Mouse (Mus musculus) adrenal gland, adult (tissue): ENCODE measurements around the gene Tmem41a.
"Not testable (repeated sequence)": the region's sequence is repeated elsewhere in the genome, so short reads cannot be mapped to it uniquely, and the experiment has no call there.

Source experiments
- DNase-seq, 2 experiments: peaks; one replicate each; pipeline ENCODE4 v3.0.0; 2022 to 2023; ENCODE audit warnings: low spot score in 1 of 2; ENCODE audit not compliant: inconsistent age in 2 of 2

Tmem41a gene

DNA sequence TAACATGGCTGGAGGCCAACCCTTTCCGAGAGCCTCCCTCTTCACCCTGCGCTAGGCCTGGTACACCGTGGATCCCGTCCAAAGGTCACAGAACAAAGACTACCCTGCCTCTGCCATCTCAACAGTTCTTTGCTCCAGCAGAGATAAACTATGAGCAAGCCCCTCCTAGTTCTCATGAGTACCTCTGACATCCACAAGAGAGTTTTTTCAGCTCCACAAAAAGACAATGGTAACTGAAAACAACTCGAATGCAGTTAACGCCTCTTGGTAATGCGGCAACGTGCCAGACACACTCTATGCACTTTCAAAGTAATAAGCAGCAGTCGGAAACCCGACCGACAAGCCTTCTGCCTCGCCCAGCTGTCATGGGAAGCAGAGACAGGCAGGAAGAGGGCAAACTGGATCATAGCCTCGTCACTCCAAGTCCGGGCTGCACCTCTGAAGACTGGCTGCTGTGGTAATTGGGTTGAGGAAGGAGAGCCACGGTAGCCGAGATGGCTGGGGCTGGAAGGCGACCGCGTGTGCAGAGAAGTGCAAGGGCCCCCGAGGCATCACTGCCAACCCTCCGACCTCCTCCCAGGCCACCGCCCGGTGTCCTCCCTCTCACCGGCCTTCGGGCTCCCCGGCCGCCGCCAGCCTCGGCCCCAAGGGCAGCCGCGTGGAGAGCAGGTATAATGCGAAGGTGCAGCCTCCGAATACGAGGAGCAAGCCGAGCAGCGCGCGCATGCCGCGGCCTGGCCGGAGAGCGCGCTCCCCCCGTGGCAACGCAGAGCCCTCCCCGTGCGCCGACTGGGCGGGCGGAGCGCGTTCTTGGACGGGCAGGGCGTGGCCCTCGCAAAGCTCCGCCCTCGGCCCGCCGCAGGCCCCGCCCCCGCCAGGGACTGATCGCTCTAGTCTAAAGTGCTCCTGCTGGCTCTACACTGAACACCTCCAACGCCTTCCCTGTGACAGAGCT is at the start of gene Tmem41a:
Tmem41a (minus strand) TSS at position 792 of the 955 bp plus-strand sequence.
- DNase-seq = peak; percentile 93 to 97

DNA sequence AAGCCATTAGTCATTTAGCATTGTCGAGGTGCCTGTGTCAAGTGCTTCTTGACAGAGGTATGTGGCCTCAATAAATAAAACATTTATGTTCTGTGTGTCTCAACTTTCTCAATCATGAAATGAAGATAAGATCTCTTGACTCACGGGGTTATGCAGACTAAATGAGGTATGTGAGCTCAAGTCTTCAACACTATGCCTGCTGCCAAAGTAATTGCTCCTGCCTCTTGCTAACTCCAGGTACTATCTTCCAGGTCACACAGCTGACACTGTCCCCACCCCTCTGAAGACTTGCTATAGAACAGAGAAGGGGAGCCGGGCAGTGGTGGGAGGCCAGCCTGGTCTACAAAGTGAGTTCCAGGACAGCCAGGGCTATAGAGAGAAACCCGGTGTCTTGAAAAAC is 49.0 kb upstream of the Tmem41a start:
- peak in 1 of 2 experiments; percentile 42 for DNase-seq

DNA sequence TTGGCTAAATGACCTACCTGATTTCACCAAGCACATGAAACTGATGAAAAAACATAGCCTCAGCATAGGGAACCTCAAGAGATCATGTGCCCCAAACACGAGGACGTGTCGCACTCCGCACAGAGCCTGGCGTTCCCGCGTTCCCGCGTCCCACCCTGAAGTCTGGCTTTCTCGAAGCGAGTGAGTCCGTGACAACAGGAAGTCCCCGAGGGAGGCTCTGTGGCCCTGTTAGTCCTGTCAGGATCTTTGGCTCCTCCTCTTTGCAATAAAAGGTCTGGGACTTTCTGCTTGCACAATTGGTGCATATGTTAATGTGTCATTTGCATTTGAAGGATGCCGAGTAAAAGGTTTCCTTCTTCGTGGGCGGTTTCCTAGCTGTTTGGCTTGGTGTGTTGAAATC is 48.0 kb upstream of the Tmem41a start, which contains the start of gene Liph:
Liph (minus strand) TSS at position 360 of the 400 bp plus-strand sequence.
- DNase-seq = peak in 1 of 2 experiments; percentile 56

DNA sequence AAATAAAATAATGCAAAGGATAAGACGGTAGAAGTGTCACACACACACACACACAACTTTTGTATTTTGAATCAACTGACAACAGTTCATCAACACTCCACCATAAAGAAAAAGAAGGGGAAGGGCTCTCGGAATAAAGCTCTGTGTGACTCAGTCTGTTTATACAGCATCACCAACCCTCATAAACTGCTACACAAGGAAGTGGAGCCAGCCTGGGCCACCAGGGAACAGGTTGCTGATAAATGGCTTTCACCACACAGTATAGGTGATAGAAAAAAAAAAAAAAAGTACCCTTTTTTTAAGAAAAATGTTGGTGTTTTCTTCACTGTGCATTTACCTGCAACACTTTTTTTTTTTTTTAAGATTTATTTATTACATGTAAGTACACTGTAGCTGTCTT is 44.4 kb upstream of the Tmem41a start:
- no peak for DNase-seq

DNA sequence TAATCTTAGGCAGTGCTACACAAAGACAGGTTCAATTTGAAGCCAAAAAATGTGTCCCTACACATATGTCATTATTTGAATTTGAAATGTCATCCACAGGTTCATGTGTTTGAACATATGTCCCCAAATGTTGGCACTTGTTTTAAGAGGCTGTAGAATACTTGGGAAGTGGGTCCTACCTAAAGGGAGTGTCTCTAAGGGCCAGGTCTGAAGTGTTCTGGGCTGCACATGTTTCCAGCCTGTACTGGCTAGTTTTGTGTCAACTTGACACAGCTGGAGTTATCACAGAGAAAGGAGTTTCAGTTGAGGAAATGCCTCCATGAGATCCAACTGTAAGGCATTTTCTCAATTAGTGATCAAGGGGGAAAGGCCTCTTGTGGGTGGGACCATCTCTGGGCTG is 43.5 kb upstream of the Tmem41a start:
- DNase-seq = not testable (repeated sequence)

DNA sequence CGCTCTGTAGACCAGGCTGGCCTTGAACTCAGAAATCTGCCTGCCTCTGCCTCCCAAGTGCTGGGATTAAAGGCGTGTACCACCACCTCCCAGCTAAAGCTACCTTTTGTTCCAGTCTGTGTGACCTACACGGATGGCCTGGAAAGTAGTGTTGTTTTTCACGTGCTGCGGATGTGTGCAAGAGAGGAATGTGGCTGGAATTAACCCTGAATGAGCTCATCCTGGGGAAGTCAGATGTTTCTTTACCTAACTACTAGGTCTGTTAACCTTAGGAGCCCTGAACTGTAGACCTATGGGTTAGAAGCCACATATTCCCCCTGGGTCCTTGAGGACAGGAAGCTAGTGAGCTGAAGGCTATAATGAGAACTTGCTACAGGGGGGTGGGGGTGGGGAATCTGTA is 40.6 kb upstream of the Tmem41a start:
- DNase-seq = no peak

DNA sequence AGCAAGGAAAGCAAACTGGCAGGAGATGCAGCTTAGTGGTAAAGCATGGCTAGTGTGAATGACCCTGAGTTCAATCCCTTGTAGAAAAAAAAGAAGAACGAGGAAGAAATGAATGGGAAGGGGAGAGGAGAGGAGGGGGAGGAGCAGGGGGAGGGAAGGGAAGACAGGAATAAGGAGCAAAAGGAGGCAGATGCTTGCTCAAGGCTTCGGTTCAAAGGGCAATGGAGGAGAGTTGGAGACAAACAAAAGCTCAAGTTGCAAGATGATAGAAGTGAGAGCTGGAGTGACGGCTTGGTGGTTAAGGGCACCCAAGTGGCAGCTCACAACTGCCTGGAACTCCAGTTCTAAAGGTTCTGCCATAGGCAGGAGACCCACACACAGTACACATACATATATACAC is 38.8 kb upstream of the Tmem41a start:
- DNase-seq = no peak

DNA sequence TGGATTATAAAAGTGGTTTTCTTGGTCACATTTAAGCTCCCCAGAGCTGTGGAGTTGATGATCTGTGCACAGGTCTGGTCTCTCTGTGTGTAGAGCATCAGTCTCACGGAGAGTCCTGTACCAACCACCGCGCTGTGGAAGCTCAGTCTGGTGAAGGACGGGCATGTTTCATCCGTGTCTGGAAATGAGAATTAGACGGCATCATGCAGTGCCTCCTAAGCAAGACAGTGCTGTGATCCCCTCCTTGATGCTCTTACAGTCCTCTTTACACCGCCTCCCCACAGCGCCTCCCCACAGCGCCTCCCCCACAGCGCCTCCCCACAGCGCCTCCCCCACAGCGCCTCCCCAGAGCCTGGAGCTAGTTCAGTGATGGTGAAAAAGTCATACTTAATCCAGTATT is 36.7 kb upstream of the Tmem41a start:
- no peak for DNase-seq

DNA sequence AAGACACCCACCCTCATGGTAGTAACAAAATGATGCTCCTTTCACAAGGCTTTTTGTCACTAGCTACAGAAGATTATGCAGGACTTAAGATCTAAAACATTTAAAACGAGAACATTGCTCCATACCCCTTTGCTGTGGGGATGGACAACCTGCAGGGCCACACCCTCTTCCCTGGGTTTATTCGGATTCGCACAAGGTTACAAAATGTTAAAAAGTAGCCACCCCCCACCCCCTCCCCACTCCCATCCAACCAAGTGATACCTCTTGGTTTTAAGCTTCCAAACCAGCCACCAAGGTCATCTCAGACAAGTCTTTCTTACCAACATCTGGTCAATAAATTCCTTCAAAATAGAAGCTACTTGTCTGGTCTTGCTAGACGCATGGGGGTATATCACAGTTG is 36.2 kb upstream of the Tmem41a start:
- no peak for DNase-seq

DNA sequence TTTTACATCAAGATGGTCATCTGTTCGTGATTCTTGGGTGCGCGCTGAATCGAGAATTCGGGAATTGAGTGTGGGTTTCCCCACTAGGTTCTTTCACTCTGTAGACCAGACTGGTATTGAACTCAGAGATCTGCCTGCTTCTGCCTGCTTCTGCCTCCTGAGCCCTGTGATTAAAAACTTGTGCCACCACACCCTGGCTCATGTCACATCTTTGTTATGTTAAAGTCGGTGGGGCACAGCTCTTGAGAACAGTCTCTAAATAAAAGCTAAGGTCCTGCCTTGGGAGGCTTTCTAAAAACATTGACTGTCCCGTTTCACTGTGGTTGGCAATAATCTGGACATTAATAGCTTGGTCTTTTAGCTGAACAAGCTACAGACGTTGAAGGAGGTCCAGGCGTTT is 35.8 kb upstream of the Tmem41a start:
- no peak for DNase-seq

DNA sequence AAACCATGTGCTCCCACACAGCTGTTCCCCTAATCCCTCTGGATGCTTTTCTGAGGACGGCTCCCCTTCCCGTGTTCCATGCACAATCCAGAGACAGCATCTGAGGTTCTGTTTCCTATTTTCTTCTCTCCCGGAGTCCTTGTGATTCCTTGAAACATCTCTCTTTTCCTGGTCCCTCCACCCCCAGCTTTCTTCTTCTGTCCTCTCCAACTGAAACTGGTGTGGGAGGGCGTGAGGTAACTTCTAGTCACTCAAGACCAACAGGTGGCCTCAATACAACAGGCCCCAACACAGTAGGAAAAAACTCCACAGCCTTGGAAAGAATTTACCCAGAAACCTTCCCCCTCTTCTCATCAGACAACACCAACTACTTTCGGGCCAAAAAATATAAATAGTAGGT is 30.0 kb upstream of the Tmem41a start:
- no peak for DNase-seq

DNA sequence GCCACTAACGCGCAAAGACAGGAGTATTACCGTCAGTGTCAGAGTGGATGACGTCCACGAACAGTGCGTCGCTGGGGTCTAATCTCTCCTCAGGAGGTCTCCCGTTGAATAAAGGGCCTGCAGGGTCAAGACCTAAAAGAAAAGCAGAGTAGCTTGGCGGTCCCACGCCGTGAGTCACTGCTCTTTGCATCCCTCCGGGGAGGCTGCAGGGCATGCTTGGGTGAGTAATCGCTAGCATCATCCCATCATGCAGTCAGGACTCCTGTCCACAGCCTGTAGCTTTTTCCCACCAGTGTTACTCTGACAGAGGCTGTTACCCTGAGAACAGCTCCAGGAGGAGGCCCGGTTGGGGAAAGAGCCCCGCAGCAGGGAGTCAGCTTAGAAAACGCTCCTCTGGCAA is 28.9 kb upstream of the Tmem41a start:
- DNase-seq = peak; percentile 53 to 64

DNA sequence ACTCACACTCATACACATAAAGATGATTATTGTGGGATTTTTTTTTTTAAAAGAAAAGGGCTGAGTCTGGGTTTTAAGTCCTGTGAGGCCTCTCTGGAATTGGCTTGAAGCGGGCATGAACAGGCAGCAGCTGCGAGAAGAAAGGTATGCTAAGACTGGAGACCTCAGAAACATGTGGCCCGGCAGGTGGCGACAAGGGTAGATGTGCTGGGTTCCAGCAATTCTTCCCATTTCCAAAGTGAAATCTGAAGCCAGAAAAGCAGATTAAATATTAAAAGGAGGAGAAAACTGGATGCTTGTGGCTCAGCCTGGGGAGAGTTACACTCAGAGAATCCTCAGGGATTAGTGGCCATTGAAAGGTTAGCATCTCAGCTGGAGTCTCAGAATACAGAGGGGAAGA is 24.1 kb upstream of the Tmem41a start:
- no peak for DNase-seq

DNA sequence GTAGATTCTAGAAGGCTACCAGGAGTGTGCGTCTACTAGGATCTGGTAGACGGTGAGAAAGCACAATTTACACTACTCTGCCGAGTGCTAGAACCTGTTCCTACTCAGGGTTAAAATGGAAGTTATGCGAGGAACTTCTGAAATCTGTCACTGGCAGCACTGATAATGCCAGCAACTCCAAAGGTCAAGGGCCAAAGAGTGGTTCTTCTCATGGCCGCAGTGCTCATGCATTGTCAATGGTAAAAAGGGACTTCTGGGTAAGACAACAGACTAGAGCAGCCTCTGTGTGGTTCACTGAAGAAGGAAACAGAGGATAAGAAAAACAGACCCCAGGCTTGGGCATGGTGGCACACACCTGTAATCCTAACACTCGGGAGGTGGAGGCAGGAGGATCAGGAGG is 23.2 kb upstream of the Tmem41a start:
- peak; percentile 48 to 82 for DNase-seq

DNA sequence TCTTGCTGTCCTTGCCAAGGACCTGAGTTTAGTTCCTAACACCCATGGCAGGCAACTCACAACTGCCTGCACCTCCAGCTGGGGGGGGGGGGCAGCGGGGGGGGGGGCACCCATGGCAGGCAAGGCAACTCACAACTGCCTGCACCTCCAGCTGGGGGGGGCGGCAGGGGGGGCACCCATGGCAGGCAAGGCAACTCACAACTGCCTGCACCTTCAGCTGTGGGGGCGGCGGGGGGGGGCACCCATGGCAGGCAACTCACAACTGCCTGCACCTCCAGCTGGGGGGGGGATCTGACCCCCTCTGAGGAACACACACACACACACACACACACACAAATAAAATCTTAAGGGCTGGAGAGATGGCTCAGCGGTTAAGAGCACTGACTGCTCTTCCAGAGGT is 22.5 kb upstream of the Tmem41a start:
- no peak for DNase-seq

DNA sequence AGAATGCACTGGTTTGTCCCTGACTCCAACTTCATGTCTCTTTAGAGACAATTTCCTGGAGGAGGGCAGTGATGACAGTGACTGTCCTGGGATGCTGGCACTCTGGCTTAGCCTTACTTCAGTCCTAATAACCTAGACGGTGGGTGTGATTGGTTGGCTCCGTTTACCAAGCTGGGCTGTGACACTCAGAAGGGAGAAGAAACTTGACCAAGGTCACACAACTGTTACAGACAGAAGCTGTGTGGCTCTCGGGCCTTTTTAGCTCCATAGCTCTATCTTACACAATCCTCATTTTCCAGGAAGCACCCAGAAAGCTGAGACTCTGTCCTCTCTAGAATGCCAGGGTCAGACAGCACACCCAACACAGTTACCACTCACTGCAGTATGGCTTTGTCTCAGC is 18.2 kb upstream of the Tmem41a start:
- DNase-seq = peak in 1 of 2 experiments; percentile 82

DNA sequence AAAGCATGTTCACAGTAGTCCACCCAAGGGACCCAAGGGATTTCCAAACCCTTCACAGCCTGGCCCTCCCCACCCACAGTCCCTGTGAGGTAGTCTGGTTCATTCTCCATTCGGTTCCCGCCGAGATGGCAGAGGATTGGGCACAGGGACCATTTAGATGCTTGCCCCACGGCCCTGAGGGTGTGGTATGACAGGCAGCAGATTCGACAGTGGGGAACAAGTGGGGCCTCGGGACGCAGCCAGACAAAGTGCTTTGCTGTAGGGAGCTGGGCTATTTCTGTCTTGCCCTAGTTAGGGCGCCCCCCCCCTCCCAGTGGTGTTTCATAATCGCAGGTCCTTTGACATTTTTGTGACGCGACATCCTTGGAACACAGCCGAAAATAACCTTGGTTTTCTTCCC is 8.2 kb upstream of the Tmem41a start:
- peak; percentile 57 to 91 for DNase-seq

DNA sequence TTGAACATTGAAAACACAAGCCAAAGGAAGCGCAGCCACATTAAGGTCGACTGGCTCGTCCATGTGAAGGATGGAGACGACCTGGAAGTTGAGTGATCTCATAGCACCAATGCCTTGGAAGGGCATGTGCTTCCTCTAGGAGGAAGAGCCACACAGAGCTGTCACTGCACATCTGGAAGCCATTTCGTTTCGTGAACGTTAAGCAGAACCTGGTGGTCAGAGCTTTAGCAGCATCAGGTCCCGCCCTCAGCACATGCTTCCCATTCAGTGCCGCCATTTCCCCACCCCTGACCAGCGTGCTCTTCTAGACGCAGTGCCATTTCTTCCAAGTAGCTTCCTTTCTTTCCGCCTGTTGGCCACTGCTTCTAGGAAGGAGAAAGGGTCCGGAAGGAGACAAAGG is 18.9 kb downstream of the Tmem41a start:
- DNase-seq = no peak

DNA sequence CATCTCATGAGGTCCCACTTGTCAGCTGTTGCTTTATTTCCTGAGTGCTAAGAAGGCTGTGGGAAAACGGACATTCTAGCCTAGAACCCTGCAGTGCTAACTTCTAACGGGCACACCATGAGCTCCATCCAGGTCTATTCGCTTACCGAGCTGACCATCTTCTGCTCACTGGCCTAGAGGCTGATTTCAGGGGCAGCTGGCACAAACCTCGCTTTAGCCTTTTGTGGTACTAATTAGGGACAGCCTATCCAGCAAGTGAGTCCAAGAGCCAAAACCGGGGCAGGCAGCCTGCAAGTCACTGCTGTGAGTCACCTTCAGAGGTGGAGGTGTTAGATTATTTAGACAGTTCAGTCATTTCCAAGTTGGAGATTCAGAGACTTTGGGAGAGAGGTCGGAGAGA is 30.7 kb downstream of the Tmem41a start:
- DNase-seq = no peak

DNA sequence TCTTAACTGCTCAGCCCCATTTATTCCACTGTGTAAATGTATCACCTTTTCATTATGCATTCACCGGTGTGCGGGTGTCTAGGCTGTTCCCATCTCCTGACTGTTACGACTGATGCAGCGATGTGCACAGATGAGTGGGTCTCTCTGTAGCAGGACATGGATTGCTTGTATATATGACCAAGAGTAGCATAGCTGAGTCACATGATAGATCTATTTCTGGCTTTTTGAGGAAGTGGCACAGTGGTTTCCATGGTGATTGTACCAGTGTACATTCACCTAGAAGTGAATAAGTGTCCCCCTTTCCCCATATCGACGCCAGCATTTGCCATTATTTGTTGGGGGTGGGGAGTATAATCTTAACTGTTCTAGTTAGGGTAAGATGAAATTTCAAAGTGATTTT is 34.0 kb downstream of the Tmem41a start:
- no peak for DNase-seq

DNA sequence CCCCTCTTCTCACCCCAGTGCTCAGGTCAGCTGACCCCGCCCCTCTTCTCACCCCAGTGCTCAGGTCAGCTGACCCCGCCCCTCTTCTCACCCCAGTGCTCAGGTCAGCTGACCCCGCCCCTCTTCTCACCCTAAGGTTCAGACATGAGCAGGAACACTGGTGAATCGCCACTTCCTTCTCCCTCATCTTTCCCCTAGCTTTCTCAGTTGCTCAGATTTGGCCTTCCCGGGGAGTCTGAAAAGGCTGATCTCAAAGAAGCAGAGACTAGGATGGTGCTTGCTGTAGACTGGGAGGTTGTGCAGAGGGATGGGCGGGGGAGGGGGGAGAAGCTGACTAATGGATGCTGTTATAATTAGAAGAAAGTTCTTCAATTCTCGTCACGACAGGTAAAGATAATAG is 38.4 kb downstream of the Tmem41a start:
- not testable (repeated sequence) for DNase-seq

DNA sequence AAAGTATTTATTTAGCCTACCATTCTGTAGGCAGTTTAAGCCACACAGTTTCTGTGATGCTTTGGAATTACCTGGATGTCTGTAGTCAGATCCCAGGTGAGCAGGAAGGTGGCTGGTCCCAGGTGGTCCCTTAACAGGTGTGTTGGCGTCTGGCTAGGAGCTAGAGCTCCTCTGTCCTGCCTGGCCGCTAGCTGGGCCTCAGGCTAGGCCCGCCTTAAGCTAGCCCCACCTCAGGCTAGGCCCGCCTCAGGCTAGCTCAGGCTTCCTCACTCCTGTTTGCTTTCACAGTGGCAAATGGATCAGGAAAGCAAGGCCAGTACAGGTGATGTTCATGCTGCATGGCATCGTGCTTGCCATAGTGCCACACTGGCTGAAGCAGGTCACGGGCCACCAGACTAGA is 40.5 kb downstream of the Tmem41a start:
- no peak for DNase-seq

DNA sequence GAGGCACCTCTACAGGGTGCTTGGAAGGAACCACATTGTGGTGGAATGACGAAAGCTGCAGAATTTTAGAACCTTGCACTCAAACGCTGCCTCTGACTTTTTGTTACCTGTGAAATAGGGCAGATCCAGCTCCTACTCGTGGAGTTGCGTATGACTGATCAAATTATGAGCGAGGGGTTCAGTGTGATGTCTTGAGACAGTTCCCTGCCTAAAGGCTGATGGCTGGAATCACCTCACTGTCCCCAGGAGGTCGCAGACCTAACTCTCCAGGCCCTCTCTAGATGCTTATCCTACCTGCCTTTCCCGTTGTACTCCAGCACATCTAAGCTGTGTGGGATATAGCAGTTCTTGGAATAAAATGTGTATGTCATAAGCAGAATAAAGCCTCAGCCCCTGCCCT is 41.4 kb downstream of the Tmem41a start:
- DNase-seq = no peak
